Mouse (Mus musculus) megakaryocyte, embryonic 14.5 days (primary cell): ENCODE measurements around the gene Cep63.

Experiments
- FLI1 ChIP-seq: IDR thresholded peaks from 2 replicates; pipeline ENCODE4 v1.6.1; 2012; ENCODE audit warnings: low read length, inconsistent platforms, mixed read lengths
- GATA1 ChIP-seq: IDR thresholded peaks from 3 replicates; pipeline ENCODE4 v1.6.1; 2012; ENCODE audit warnings: mixed read lengths, low read length, inconsistent platforms, borderline replicate concordance

GRCm38 (mm10) chr9:102656355-102657095, 30.2 kb upstream of the Cep63 start:
- TF ChIP-seq GATA1 (no peak), FLI1 (no peak)
